Mouse (Mus musculus): ENCODE measurements around the gene Pja2.
"Not testable (repeated sequence)": the region's sequence is repeated elsewhere in the genome, so short reads cannot be mapped to it uniquely, and the experiment has no call there.

Pja2 gene

DNA sequence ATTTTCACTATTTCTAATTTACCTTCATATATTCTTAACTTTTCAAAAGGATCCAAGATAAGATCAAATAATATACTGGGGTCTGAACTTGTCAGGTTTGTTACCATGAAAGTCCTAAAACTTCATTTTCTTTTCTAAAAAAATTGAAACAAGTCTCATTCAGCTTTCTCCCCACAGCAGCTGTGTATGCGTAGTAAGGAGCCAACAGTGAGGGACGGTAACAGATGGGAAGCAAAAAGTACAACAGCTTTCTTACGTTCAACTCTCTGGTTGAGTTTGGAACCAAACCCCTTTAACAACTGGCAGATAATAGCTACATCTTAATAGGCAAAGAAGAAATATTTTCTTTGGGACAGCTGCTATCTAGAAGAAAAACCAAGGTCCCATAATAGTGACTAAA is 50.3 kb downstream of the Pja2 start:
- CTCF ChIA-PET: not testable (repeated sequence)

- CTCF ChIA-PET: no interaction called here
Observed at GRCm38 (mm10) chr17:64277649-64278212, 54.0 kb downstream of the Pja2 start.

DNA sequence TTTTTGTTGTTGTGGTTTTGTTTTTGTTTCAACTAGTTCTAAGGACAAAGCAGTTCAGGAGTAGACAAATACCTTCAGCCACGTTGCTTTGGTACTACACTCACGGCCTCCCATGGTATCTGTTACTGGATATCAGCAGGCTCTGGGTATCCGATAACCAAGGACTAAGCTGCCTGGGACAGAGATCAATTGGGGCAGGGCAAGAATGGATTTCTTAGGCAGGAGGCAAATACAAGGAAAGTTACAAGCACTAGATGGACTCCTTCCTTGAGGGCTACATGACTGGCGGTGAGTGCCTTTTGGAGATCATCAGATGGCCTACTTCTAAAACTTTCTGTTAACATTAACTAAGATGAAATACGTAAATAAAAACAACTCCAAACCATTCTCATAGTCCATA is 55.0 kb downstream of the Pja2 start:
- CTCF ChIA-PET: no interaction called here

DNA sequence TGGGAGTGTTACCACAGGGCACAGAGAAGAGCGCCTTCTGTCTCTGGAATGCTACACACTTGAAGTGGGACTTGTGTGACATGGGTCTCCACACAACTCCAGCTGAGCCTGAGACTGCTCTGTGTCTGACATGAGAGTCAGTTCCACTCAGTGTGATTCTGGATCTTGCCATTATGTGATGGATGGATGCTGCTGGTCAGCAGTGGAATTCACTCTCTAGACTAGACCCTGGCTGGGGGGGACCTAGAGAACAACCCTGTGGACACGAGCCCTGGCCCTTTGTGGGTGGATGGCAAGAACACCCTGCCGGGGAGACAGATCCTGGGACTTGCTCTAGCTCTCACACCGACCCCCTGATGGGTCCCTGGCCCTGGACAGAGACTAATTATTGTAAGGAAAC is 56.5 kb downstream of the Pja2 start:
- CTCF ChIA-PET: no interaction called here

GRCm38 (mm10) chr17:64274341-64275105 is 57.2 kb downstream of the Pja2 start:
- CTCF ChIA-PET: no interaction called here

GRCm38 (mm10) chr17:64260571-64260970 is 71.1 kb downstream of the Pja2 start:
- CTCF ChIA-PET: no interaction called here

GRCm38 (mm10) chr17:64248246-64248645 is 83.5 kb downstream of the Pja2 start:
- CTCF ChIA-PET: no interaction called here

DNA sequence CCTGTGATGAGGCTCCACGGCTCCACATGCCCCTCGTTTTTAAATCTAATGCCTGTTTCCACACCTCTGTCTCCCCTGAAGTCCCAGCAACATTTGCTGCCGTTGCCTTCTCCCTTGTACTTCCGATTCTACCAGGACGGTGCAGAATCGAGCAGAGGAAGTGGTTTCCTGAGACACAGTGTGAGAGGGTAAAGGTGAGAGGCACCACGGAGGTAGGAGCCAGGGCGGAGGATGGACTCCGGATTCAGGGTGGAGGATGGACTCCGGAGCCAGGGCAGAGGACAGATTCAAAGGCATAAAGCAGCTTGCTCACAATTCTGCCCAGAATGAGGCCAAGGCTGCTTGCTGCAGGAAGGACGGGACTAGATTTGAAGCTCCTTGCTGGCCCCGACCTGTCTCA is 88.8 kb downstream of the Pja2 start:
- CTCF ChIA-PET: no interaction called here

- CTCF ChIA-PET: no interaction called here
Observed at GRCm38 (mm10) chr17:64242310-64242859, 89.3 kb downstream of the Pja2 start.

DNA sequence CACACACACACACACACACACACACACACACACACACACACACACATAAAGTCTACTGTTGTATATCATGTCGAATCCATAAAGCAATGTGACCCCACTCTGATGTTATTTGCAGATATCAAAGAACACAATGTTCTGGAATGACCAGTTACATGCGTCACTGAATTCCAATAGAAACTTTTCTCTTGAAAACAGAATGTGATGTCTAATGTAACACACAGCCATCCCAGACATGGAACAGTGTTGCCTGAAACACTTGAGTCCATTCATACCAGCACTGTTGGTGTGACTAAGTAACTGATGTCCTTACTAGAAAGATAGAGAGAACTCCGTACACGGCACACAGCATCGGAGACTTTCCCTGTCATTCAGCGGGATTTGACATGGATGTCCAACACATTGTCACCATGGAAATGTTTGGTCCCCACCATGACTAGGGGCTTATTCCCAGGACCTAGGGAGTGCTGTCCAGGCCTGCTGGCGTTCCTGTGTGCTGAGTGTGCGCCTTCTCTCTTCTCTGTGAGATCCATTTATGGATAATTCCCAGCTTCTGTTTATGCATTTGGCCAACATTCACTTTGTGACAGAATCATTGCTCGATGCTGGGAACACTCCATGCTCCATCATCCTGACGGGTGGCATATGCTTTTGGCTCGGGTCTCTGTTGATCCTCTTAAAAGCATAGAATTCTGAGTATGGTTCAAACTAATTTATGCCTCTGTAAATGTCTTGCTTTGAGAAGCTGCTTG is 90.0 kb downstream of the Pja2 start:
- CTCF ChIA-PET: no interaction called here

DNA sequence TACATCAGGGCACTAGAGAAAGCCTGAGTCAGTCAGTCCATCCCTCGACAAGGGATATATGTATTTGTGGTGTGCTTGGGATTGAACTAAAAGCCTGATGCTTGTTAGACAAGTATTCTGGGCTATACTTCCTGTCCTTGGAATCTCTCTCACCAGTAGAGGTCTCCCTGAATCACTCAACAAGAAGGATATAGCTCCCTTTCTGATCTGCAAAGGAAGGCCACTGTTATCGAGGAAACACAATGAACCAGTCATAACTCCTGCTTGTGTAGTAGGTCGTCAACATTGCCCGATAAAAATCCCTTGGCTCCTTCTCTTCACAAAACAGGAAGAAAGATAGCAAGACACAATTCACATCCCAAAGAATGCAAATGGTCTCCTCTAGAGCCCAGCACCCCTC is 99.6 kb downstream of the Pja2 start:
- CTCF ChIA-PET: no interaction called here

DNA sequence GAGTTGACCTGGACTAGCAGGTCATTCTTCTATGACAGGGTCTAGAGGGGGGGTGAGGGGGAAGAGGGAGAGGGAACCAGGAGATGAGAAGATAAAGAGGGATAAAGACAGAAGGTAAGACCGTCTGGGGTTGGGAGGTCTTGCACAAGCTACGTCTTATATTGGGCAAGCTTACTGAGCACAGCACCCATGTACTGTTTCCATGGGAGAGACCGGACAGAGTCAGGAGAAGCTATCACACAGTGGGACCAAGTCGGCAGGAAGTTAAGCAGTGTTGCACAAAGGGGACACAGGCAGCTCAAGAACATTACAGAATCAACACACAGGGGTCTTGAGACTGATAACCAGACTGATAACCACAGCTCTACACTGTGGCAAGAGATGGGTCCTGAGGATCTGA is 100.1 kb downstream of the Pja2 start:
- CTCF ChIA-PET: not testable (repeated sequence)

- CTCF ChIA-PET: interaction anchor here (0.5 kb wide), 1 partner anchor 17 kb away, joined by 3 read pairs; no protein-coding TSS in a partner anchor
Observed at GRCm38 (mm10) chr17:64231172-64231571, 100.5 kb downstream of the Pja2 start.
